Mouse (Mus musculus) layer of hippocampus, adult 11-12 months (tissue): Measurements from ENCODE around the gene Islr2.

Source experiments
- DNase-seq: peaks from one replicate; pipeline ENCODE4 v3.0.0; 2022; ENCODE audit warnings: low spot score

The Islr2 gene

GRCm38 (mm10) chr9:58220218-58220903 lies 16.2 kb upstream of the Islr2 start:
- no peak for DNase-seq

DNA sequence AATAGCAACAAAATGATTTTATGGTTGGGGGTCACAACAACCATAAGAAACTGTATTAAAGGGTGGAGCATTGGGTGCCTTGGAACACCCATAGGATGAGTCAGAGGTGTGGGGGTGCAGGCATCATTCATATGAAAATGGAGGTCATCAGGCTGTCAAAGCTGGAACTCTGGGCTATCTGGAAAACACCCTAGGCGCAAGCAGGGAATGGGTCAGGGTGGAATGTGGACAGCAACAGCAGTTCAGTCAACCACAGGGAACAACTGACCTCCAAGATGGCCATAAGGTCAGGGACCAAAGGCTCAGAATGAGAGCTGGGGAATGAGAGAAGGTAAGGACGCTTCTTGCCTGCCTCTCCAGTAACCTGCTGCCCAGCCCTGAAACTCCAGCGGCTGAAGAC lies 14.4 kb upstream of the Islr2 start:
- DNase-seq: no peak

- peak; percentile 32 for DNase-seq
These were observed 12.3 kb upstream of the Islr2 start for GRCm38 (mm10) chr9:58216402-58216801.

GRCm38 (mm10) chr9:58214519-58215180 lies 10.5 kb upstream of the Islr2 start:
- no peak for DNase-seq

- no peak for DNase-seq
These were observed 9.7 kb upstream of the Islr2 start for GRCm38 (mm10) chr9:58213865-58214264.

DNA sequence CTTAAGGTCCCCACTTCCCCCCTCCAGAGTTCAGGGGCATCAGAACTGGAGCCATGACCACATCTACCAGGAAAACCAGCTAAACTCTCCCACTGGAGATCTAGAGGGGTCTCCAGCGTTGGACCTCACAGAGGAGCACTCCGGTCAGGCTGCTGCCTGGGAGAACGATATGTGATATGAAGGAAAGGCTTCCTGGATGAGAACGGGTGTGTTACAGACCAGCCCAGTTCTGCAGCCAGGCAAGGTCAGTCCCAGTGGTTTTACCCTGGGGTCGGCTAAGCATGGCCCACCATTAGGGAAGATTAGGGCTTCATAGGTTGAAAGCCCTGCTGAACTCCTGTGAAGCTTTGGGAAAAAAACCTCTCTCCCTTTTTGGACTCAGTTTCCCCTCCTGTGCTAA lies 9.3 kb upstream of the Islr2 start:
- no peak for DNase-seq

DNA sequence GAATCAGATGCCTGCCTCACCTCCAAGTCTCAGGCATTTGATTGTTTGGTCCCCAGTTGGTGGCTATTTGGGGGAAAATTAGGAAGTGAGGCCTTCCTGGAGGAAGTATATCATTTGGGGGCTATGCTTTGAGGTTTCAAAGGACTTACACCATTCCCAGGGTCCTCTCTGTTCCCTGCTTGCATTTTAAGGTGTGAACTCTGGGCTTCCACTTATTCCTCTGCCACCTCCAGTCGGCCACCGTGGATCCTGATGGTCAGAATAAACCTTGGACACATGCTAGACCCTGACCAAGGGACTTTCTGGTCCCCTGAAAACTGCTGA lies 6.1 kb upstream of the Islr2 start:
- DNase-seq: no peak

DNA sequence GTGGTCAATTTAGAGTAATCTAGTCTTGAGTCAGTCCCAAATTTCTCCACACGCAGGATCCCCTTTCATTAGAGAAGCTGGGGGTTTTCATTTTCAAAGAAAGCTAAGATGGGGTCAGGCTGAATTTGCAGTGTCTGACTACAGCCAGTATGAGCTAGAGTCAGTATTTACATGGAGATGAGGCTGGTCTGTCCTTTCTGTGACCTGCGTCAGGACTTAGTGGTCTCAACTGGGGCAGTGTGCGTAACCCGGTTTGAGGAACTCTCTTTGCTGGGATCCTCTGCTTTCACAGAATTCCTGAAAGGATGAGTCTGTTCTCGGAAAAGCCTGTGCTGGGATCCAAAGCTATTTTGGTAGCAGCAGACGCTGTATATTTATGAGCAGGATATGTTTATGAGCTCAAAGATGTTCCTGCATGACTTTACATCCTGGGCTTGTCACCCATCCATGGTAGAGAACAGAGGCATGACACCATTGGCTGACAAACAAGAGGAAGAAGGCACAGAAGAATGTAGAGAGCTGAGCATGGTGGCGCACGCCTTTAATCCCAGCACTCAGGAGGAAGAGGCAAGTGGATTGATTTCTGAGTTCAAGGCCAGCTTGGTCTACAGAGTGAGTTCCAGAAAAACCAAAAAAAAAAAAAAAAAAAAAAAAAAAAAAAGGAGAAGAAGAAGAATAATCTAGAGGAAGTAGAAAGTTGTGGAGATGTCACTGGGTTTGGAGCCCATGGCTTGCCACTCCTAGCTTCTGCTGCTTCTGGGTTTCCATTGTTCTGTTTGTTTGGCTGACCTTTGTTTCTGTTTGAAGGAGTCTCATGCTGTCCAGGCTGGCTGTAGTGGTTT lies 5.6 kb upstream of the Islr2 start:
- DNase-seq: no peak

DNA sequence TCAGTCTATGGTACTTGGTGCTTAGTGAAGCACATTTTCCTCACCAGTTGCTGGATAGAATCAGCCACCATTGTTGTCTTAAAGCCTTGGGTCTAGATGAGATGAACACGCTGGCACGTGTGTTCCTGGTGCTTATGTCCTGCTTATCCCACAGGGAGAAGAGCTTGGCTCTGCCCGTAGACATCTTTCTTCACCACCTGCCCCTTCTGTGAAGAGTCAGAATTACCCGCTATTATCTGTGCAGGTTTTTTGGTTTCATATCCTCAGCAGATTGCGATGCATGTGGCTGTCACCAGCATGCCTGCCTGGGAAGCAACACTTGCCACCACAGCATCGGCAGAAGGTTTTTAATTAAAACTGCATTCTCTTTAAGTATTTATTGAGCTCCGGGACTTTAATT lies 1.9 kb upstream of the Islr2 start:
- peak; percentile 45 for DNase-seq

GRCm38 (mm10) chr9:58204448-58205000 lies 405 bp upstream of the Islr2 start:
- DNase-seq: peak; percentile 92

GRCm38 (mm10) chr9:58202676-58203453 lies 1.3 kb downstream of the Islr2 start:
- peak; percentile 33 for DNase-seq

DNA sequence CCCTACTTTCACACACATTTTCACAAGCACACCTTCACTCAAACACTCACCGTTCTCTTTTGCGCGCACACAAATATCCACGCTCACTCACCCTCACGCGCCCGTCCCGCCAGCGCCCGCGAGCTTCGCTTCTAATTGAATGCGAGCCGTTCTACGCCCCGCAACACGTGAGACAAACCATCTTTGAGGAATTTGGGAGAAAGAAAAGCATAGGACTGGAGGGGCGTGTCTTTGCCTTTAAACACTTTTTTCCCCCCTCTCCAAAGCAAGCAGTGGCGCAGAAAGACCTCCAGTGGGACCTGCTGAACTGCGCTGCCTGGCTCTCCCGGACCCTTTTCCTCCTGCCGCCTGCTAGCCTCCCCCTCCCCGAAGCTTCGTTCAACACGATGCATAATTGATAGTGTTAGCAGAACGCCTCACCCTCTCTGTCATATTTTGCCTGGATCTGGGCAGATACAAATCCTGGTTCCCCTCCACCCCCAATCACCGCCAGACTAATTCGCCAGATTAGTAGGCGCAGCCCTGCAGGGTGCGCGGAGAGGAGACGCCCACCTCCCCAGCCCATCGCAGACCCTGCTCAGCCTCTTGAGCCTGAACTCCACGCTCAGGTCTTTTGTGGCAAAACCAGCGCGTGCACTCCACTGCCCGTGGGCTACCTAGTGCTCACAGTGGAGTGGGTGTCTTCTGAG lies 2.1 kb downstream of the Islr2 start:
- peak; percentile 29 for DNase-seq

DNA sequence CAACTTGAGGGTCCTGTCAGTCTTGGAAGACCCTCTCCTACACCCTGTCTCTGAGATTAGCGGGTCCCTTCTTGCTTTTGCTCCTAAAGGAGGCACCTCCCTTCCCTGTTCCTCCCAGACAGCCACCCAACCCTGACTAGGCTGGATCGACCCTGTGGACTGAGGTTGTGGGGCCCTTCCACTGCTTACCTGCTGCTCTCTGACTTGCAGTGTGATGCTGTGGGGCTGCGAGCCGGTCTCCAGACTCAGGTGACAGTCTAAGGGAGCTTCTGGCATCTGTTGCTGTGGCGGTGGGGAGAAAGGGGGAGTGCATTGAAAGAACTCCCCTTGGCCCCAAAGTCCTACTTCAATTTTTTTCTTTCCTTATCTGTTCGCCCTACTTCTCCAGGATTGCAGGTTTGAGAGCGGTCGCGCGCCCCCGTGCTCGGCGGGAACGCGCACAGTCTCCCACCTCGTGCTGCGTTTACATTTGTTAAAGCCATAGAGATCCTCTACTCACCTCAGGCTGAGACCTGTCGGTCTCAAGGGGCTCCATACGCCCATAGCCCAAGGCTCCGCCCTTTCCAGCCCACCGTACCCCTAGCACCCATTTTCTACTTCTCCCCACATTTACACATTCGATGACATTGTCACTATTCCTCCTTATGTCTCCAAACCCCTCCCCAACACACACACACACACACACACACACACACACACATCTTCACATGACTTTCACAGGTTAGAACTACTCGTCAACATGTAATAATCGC lies 2.9 kb downstream of the Islr2 start:
- peak; percentile 51 for DNase-seq

DNA sequence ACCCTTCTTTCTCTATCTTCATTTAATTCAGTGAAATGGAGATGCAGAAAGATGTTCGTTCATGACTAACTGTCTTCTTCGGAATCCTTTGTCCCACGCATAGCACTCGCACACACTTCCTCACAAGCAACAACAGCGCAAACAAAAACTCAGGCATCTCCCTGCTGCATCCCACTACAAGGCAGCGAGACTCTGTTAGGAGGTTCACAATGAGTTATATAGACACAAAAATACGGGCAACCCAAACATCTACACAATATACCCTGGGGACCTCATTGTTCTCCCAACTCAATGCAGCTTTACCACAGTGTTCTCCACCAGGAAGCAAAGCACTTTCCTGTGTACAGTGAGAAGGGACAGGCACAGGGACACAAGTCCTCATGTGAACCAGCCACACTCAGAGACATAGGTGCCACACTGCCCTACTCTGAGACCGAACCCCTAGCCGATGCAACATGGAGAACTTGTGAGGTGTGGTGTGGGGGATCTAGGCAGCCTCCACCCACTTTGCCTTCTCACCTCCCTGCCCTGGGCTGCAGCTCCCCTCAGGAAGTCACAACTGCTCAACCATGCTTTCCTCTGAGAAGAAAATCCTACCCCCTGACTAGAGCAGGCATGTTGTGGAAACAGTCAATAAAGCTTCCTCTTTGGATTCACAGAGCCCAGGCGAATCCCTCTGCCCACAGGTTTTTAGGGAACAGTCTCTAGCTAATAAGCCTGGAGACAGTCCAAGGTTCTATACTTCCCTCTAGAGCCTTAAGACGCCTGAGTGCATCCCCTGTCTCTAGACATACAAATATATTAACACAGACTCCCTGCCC lies 3.6 kb downstream of the Islr2 start:
- DNase-seq: no peak

DNA sequence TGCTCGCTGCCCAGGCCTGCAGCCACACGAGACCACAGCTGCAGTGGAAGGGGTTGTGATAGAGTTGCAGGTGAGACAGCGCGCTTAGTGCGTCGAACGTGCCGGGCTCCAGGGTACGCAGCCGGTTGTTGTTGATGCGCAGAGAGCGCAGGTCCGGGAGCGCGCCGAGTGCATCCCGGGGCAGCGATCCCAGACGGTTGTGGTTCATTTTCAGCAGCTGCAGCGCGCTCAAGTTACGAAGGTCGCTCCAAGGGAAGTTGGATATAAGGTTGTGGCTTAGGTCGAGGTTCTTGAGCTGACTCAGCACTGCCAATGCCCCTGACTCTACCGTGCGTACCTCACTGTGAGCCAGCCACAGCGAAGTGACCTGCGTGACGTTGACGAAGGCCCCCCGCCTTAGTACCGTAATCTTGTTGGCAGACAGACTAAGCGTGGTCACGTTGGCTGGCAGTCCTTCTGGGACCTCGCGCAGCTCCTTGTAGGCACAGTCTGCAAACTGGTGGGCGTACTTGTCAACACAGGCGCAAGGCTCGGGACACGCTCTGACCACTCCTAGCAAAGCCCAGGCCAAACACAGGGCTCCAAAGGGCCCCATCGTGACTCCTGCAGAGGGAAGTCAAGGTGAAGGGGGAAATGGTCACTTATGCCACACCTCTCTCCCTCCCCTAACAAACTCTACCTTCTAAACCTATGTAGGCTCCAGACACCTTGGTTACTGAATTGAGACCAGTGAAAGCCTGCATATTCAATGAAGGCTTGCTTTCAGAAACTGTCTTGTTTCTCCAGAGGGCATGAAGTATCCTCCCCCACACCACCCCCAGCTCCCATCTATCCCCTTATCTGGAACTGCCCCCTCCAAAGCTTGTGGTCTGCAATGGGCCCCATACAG lies 4.5 kb downstream of the Islr2 start:
- DNase-seq: no peak

DNA sequence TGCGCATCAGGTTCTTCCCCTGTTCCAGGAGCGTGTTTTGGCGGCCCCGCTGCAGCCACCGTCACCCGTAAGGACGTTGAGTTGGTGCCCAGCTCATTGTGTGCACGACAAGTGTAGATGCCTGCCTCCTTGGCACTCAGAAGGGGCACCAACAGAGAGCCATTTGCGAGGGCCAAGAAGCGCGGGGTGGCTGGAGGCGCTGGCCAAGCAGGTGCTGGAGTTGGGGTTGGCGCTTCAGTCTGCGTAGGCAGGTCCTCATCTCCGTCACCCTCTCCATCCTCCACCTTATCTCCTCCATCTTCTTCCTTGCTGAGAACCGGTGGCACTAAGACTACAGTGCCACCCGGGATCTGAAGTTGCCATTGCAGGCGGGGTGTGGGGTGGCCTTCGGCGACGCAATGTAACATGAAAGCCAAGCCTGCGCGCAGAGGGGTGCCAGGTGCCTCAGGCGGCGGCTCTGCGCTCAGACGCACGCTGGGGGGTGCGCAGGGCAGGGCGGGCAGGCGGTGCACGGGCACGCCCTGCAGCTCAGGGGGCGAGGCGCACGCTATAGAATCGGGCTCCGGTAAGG lies 5.2 kb downstream of the Islr2 start:
- peak; percentile 32 for DNase-seq

DNA sequence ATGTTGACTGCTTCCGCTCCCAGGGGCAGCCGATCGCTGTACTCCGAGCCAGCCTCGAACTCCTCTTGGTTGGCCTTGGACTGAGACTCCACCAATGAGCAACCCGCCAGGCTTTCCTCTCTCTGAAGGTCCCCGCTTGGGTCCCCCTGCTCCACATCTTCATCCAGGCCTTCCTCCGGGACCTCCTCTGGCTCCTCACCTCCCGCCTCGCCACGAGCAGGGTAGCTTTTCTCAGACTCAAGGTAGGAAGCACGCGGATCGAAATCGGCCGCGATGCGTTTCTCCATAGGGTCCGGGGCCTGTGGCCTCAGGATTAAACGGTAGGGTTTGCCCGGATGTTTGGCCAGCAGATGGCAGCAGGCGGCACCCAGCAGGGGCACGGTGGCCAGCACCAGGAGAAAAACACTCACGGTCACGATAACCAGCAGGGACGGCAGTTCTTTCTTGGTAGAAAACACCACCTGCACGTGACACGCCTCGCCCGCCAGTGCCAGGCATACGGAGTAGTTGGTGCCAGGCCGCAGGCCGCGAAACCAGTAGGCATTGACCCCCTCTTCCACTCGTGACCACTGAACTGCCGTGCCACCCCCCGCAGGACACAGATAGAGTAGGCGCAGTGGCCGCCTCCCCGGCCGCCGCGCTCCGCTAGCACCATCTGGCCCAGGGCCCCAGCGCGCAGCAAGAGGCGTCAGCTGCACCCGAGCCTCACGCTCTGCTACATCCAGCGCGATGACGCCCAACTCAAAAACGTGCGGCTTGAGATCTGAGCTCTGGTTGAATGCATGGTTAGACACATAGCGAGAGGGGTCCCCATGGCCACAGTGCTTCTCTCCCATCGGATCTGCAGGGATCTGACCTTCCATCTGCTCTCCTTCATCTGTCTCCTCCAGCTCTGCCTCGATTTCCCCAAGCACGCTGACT lies 6.1 kb downstream of the Islr2 start:
- DNase-seq: peak; percentile 52
